Mouse (Mus musculus): ENCODE measurements at regions not wholly inside any gene's neighbourhood (a gene's known extent, or its start where the extent isn't known, plus 50 kb on each side); places are given as distances from the start of the nearest gene placed in this dataset.

DNA sequence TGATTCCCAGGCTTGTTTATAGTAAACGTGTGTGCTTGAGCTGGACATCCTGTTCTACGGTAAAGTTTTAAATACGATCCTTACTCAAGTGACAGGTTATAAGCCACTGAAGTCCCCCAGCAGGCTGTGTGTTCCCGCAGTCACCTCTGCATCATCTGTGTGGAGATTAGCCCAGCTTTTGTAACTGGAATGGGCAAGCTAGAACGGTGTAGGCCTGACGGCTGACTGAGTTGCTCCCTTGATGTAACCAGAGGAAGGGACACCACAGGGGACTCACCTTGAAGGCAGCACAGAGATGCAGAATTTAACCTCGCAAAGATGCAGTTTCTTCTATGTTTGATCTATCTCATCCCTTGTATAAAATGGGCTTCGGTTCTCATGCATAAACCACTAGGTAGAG is 418.4 kb upstream of the Pou3f3 start:
- DNase-seq (ENCODE audit: low spot score in 2 of 2): no peak

DNA sequence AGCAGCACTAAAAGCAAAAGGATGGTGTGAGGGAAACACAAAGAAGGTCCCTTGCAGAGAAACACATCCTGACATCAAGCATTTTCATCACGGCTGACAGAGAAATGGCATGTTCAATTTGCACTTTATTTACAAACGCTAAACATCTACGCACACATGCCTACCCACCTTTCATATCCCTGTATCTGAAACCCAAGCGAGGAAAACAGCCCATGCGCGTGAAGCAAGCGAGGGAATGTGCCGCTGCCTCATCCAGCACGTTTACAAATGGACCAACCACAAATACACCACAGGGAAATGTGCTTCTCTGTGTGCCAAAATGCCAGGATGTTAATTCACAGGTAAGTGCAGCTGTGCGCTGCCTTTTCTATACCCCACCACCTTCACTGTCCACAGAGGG is 399.7 kb upstream of the Pou3f3 start:
- no peak for DNase-seq (ENCODE audit: low spot score in 2 of 2)

DNA sequence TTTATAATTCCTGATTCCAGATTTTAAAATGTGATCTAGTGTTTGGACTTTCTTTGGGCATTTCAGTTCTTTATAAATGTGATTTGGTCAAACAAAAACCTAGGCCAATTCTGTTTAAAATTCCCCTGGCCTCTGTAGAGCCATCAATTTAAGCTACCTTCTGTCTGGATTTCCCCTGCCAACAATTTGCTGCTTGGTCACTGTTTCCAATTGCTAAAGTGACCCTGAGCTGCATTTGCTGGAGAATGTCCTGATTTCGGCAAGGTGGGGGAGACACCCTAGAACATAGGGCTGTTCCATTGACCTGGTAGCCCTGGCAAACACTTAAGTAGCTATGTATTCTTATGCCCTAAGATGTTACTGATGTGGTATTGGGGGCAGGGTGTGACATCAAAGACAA is 386.3 kb upstream of the Pou3f3 start:
- DNase-seq (ENCODE audit: low spot score in 2 of 2): no peak

DNA sequence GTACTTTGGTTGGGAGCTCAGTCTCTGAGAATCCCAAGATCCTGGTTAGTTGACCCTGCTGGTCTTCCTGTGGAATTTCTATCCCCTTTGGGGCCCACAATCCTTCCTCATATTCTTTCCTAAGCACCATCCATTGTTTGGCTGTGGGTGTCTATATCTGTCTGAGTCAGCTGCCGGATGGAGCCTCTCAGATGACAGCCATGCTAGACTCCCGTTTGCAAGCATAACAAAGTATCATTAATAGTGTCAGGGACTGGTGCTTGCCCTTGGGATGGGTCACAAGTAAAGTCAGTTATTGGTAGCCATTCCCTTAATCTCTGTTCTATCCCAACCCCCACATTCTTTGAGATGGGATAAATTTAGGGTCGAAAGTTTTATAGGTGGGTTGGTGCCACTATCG is 382.1 kb upstream of the Pou3f3 start:
- no peak for DNase-seq (ENCODE audit: low spot score in 2 of 2)

DNA sequence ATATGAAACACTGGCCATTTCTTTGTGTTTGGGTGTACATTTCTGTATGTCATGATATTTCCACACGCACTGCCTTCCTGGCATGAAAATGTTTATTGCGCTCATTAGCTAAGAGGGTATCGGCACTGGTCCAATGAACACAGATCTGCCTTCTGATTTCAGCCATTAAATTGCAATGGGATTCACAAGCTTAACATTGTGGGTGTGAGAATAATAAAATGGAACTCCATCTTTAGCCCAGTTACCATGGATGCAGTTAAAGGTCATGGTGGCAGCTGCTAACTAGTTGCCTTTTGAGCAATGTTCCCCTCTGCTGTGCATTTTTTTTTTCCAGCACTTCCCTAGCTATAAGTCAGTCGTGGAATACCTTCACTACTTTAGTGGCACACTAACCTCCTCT is 343.7 kb upstream of the Pou3f3 start:
- DNase-seq (ENCODE audit: low spot score in 2 of 2): no peak

DNA sequence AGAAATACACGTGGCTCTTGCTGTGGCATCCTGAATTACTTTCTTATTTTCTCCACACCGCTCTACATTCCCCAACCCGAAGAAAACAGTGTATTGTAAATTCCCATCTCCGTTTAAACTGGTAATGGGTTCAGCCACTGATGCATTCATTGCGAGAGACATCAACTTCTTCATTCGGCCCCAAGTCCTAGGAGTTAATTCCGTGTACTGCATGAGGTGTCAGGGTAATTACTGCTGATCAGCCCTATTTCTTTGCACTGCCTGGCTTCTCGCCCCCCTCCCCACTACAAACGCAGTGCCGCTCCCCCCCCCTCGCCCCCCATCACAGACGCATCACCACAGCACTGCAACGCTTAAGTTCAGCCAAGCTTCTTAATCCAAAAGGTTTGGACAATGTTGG is 343.2 kb upstream of the Pou3f3 start:
- DNase-seq (ENCODE audit: low spot score in 2 of 2): no peak

DNA sequence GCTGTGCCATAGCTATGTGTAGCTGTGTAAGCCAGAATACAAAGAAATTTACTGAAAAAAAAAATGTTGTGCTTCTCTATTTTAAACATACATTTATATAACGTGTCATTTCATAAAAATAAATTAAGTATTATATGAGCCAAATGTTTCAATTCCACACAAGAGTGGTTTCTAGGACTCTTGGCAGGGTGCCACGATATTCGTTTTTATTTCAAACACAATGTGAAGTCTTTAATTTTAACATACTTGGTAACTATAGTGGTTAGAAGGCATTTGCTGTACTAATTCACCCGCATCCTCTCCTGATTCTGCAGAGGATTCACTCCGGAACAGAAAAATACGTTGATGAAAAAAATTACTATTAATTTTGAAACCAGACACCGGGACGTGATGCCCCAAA is 342.5 kb upstream of the Pou3f3 start:
- DNase-seq (ENCODE audit: low spot score in 2 of 2): no peak

DNA sequence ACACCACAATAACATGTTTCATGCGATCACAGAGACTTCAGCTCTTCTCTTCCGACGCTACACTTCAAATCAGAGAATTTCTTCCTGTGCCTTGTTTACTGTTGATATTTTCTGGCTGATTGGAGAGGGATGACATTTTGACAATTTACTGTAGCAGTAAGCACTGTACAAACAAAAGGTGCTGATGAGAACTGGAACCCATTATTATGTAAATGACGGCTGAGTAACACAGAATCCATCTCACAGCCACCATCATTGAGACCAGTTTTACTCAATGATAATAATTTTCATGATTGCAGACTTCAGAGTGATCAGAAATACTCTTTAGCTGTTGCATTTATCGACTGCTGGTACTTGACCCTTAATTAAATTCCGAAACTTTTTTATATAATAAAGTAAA is 341.5 kb upstream of the Pou3f3 start:
- no peak for DNase-seq (ENCODE audit: low spot score in 2 of 2)

DNA sequence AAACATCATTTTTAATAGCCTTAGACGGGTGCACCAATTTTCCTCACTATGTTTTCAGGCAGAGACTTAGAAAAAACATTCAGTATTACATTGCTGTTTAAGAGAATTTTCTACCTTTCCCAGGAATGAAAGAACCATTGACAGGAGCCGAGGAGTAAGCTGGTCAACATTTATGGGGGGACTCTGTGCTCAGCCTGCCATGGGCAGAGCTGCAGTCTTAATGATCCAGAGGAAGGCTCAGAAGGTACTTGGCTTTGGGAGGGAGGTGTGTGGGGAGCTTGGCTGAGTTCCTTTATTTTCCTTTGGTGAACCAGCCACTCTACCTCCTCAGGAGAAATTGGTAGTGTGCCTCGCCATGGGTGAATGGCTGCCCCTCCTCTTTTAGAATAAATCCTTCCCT is 333.1 kb upstream of the Pou3f3 start:
- no peak for DNase-seq (ENCODE audit: low spot score in 2 of 2)

GRCm38 (mm10) chr1:42365648-42366324 is 329.8 kb upstream of the Pou3f3 start:
- DNase-seq (ENCODE audit: low spot score in 2 of 2): no peak

GRCm38 (mm10) chr1:42387919-42388684 is 307.5 kb upstream of the Pou3f3 start:
- no peak for DNase-seq (ENCODE audit: low spot score in 2 of 2)

DNA sequence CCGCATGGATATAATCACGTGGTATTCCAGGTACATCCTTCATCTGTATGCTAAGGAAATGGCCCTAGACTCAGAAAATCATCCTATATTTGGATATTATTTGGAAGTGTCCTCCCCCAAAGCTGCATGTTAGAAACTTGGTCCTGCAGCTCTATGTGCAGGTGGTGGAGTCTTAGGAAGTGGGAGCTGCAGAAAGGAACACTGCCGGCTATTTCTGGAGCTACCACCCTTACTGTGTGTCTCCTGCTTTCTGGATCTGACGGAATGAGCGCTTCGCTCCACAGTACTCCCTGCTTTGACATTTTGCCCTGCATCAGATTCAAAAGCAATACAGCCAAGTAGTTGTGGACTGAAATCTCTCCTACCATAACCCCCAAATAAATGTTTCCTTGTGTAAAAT is 306.8 kb upstream of the Pou3f3 start:
- DNase-seq (ENCODE audit: low spot score in 2 of 2): no peak

DNA sequence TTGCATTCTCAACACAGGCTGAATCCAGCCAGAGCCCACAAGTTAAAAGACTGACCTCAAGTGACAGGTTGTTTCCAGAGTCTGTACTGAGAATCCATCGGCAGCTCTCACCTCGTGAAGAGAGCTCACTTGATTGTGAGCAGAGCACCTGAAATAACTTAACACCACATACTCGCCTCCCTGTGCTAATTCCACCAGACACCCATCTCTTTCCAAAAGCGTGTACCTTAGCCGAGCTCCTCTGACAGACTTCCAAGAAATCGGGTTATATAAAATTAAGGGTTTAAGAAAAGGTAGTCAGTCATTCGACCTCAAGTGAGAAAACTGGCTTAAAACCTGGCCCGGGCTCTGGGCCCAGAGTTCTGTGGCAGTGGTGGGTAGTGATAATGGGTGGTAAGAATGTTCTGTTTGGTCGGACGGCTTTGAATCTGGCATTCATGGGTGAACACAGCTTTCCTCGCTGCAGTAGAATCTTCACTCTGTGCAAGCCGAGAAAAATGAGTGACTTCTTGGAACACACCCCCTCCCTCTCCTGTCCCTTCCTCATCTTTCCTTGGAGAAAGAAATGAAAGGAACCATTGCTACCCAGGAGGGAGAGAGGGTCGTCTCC is 299.8 kb upstream of the Pou3f3 start:
- DNase-seq (ENCODE audit: low spot score in 2 of 2): no peak

GRCm38 (mm10) chr1:42398461-42399154 is 297.0 kb upstream of the Pou3f3 start:
- no peak for DNase-seq (ENCODE audit: low spot score in 2 of 2)

GRCm38 (mm10) chr1:42415817-42416538 is 279.6 kb upstream of the Pou3f3 start:
- DNase-seq (ENCODE audit: low spot score in 2 of 2): no peak

- DNase-seq (ENCODE audit: low spot score in 2 of 2): no peak
Observed at GRCm38 (mm10) chr1:42416539-42417218, 278.9 kb upstream of the Pou3f3 start.

GRCm38 (mm10) chr1:42417815-42418214 is 277.8 kb upstream of the Pou3f3 start:
- no peak for DNase-seq (ENCODE audit: low spot score in 2 of 2)

- no peak for DNase-seq (ENCODE audit: low spot score in 2 of 2)
Observed at GRCm38 (mm10) chr1:42418233-42418632, 277.3 kb upstream of the Pou3f3 start.

DNA sequence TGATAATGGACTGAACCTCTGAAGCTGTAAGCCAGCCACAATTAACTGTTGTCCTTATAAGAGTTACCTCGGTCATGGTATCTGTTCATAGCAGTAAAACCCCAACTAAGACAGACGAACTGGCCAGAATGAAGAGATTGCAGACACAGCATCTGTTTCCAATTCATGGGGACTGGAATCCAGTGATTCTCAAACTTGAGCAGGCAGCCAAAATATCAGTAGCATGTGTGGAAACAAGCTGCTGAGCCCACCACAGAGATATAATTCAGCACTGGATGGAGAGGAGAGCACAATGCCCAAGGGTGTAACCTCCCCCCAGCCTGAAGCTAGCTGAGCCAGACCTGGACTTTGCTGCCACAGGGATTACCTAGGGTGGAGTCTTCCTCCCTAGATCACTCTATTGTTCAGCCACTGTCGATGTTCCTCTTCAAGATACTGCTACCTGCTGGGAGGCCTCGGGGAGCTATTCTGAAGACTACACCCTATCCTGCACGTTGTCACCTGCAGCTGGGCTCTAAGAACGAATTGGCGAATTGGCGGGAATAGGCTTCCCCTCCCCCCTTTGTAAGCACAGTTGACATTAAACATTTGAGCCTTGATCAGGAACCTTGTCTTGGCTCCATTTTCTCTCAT is 259.1 kb upstream of the Pou3f3 start:
- no peak for DNase-seq (ENCODE audit: low spot score in 2 of 2)

GRCm38 (mm10) chr1:42468365-42468764 is 227.2 kb upstream of the Pou3f3 start:
- no peak for DNase-seq (ENCODE audit: low spot score in 2 of 2)

Measured in gastrocnemius, adult 8-10 months (tissue).